Mouse (Mus musculus) small intestine, adult 2 months (tissue): ENCODE data around the gene Scaf8.
"Not testable (repeated sequence)": the region's sequence is repeated elsewhere in the genome, so short reads cannot be mapped to it uniquely, and the experiment has no call there.

Experiments used
- CTCF ChIP-seq: fragments of 200-500 bp; IDR thresholded peaks from 2 replicates; pipeline ENCODE4 v1.5.1; 2012; ENCODE audit warnings: low read depth, mild to moderate bottlenecking, control low read depth, inconsistent platforms, low read length, moderate library complexity, mixed read lengths; ENCODE audit not compliant: insufficient replicate concordance, insufficient read length; ENCODE audit errors: extremely low read depth
- POLR2A ChIP-seq: fragments of 200-500 bp; IDR thresholded peaks from 2 replicates; pipeline ENCODE4 v1.6.1; 2012; ENCODE audit warnings: low read depth, mild to moderate bottlenecking, control low read depth, inconsistent platforms, low read length, moderate library complexity

DNA sequence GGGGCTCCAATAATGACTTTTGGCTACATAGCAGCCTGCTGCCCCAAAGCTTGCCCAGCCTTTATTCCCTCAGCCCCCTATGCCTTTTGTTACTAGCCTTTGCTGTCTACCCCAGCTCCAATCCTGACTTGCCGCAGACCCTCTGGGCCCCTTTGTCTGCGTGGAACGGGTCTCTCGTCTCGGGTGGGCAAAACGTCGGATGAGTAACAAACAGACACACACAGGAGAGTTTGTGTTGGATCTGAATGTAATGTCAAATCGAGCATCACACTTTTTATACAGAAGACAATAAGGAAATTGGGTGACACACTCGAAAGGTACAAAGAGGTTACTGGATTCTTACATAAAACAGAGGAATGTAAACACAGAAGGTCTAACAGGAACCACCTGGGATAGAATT is 36.8 kb upstream of the Scaf8 start:
- not testable (repeated sequence) for TF ChIP-seq CTCF, POLR2A
